Mouse (Mus musculus): ENCODE measurements at regions not wholly inside any gene's neighbourhood (a gene's known extent, or its start where the extent isn't known, plus 50 kb on each side); places are given as distances from the start of the nearest gene placed in this dataset.

DNA sequence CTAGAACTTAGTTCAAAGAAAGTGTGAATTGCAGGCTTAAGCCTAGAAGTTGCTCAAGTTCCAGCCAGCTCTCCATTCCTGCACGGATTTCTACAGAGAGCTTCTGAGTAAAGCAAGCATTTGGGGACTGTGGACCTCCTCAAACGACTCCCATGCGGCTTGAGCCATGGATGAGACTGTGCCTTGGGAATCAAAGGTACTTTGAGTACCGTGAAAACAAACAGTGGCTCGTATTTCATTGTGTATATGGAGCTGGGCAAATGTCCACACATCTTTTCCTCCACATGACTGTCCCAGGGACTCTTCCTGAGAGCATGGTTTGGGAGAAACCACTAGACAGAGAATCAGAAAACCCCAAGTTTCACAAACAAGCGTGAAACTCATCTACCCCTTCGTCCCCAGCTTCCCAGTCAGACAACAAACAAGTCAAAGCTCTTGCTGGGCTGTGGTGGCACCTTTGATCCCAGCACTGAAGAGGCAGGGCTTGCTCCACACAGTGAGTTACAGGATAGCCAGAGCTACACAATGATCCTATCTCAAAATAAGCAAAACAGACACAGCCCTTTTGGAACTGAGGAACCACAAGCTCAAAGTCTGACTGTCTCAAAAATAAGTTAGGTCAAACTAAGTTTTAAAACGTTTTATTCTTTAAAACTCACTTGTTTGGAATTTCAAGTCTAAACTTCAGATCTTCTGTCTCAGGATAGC, 209.1 kb upstream of the Spred2 start:
- TF ChIP-seq CTCF (conservative IDR thresholded peaks at IDR 0.05; ENCODE audit: low read length) (no peak), POU5F1 (IDR thresholded peaks at IDR 0.05; ENCODE audit: borderline replicate concordance, low read length) (no peak), NANOG (IDR thresholded peaks at IDR 0.05; ENCODE audit: borderline replicate concordance, low read length) (no peak)

Measured in E14TG2a.4 (cell line).